Mouse (Mus musculus): ENCODE results near the gene Spata31d1a.

The Spata31d1a gene

GRCm38 (mm10) chr13:59668501-59669093 is 41.5 kb downstream of the Spata31d1a start:
- in situ Hi-C loops (cut with MboI, MseI): no loop called here

GRCm38 (mm10) chr13:59667763-59668162 is 42.4 kb downstream of the Spata31d1a start:
- in situ Hi-C loops (cut with MboI, MseI): no loop called here

GRCm38 (mm10) chr13:59663939-59664712 is 46.0 kb downstream of the Spata31d1a start:
- in situ Hi-C loops (cut with MboI, MseI): no loop called here

GRCm38 (mm10) chr13:59661966-59662365 is 48.2 kb downstream of the Spata31d1a start:
- in situ Hi-C loops (cut with MboI, MseI): no loop called here

GRCm38 (mm10) chr13:59661387-59661786 is 48.7 kb downstream of the Spata31d1a start:
- in situ Hi-C loops (cut with MboI, MseI): no loop called here

- in situ Hi-C loops (cut with MboI, MseI): no loop called here
Measured at GRCm38 (mm10) chr13:59660371-59660770, 49.8 kb downstream of the Spata31d1a start.

- in situ Hi-C loops (cut with MboI, MseI): no loop called here
Measured at GRCm38 (mm10) chr13:59657781-59658180, 52.3 kb downstream of the Spata31d1a start.

GRCm38 (mm10) chr13:59656975-59657388 is 53.1 kb downstream of the Spata31d1a start:
- in situ Hi-C loops (cut with MboI, MseI): no loop called here

- in situ Hi-C loops (cut with MboI, MseI): no loop called here
Measured at GRCm38 (mm10) chr13:59656316-59656832, 53.8 kb downstream of the Spata31d1a start.

- in situ Hi-C loops (cut with MboI, MseI): no loop called here
Measured at GRCm38 (mm10) chr13:59655718-59656315, 54.3 kb downstream of the Spata31d1a start.

GRCm38 (mm10) chr13:59654465-59654864 is 55.7 kb downstream of the Spata31d1a start:
- in situ Hi-C loops (cut with MboI, MseI): no loop called here

- in situ Hi-C loops (cut with MboI, MseI): no loop called here
Measured at GRCm38 (mm10) chr13:59653136-59653535, 57.0 kb downstream of the Spata31d1a start.

- in situ Hi-C loops (cut with MboI, MseI): no loop called here
Measured at GRCm38 (mm10) chr13:59652651-59653050, 57.5 kb downstream of the Spata31d1a start.
